Mouse (Mus musculus) cerebellum, adult 2 months (tissue): ENCODE data around the gene March5. TPM values are rescaled to one million over a fixed set of nuclear protein-coding genes. Genes with fewer than 3 reads are reported as not detected.

Source experiments
- DNase-seq, 2 experiments: peaks; one replicate each; pipeline ENCODE4 v3.0.0; 2021
- H3K27ac ChIP-seq: fragments of 200-500 bp; 2 replicates; pipeline ENCODE4 v1.5.1; 2012; ENCODE audit warnings: low read length, control low read depth, inconsistent platforms; ENCODE audit not compliant: insufficient read depth
- H3K27me3 ChIP-seq: fragments of 200-500 bp; 2 replicates; pipeline ENCODE4 v1.6.1; 2012; ENCODE audit warnings: inconsistent platforms, mild to moderate bottlenecking, low read length, moderate library complexity; ENCODE audit not compliant: control insufficient read depth, insufficient read depth
- H3K4me1 ChIP-seq: fragments of 200-500 bp; 2 replicates; pipeline ENCODE4 v1.6.1; 2011; ENCODE audit warnings: low read length; ENCODE audit not compliant: control insufficient read depth, insufficient read depth
- H3K4me3 ChIP-seq: fragments of 200-500 bp; replicated peaks from 2 replicates; pipeline ENCODE3; 2011; ENCODE audit warnings: mild to moderate bottlenecking, low read depth, low read length, control low read depth; ENCODE audit not compliant: insufficient read depth
- CTCF ChIP-seq: fragments of 200-500 bp; IDR thresholded peaks from 2 replicates; pipeline ENCODE4 v1.5.1; 2011; ENCODE audit warnings: low read depth, mild to moderate bottlenecking, control low read depth, low read length, moderate library complexity, borderline replicate concordance; ENCODE audit not compliant: insufficient read depth
- POLR2A ChIP-seq: fragments of 200-500 bp; IDR thresholded peaks from 2 replicates; pipeline ENCODE4 v1.6.1; 2011; ENCODE audit warnings: low read length, control low read depth, borderline replicate concordance; ENCODE audit not compliant: insufficient read depth
- WGBS: fragments of 180-500 bp; shearing (Covaris S2); methylation state at CpG from one replicate; pipeline ENCODE4 v1.1.7; 2018; 5-methylcytosine and 5-hydroxymethylcytosine counted together
- polyA plus RNA-seq: library from polyadenylated mRNA; depleted of rRNA; stranded (reverse); fragments of >200 nt; gene quantifications from 2 replicates; pipeline ENCODE4 v1.2.3, GENCODE M21; 2012

The March5 gene
- polyA plus RNA-seq, 1 experiment, result 67.2 TPM

DNA sequence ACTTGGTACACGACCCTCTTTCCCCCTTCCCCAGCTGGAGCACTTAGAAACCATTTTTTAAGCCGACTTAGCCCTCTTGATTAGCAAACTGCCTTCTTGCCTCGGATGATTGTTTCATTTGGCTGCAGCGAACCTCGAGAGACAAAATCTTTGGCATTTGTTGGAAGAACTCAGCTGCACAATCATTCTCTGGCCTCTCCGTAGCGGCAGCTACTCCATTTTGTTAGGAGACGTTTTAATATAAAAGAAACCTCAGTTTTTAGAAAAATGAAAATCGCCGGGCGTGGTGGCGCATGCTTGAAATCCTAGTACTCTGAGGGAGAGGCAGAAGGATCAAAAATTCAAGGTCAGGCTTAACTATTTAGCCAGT is 31.9 kb upstream of the March5 start:
- under 1% methylated on average over 12 of the region's 12 CpGs for WGBS
- DNase-seq, result no peak
- H3K4me1 ChIP-seq, result peaks cover 4% of the 10 kb centered on the region; the same call in 1 of the 2 replicates

DNA sequence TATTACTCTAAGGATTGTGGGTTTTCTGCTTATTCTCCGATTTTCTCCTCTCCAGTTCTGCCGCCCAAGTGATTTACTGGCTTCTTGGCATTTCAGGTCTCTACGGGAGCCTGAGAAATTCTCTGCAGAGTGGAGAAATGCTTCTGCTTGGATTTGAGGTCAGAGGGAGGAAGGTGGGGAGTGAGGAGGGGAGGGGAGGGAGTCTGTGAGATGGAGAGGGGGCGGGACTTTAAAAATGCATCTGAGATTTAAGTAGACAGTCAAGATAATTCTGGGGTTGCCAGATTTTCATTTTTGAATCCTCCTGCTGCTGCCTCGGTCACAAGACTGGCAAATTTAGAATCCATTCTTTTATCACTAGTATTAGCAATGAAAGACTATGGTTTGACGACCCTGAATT is 31.4 kb upstream of the March5 start:
- H3K4me3 ChIP-seq, result peak overlapping the region; percentile 95
- peaks cover 4% of the 10 kb centered on the region; the same call in 1 of the 2 replicates for H3K4me1 ChIP-seq
- DNase-seq, result peak; percentile 54 to 76
- H3K27me3 ChIP-seq, result no peaks in the 10 kb centered on the region
- WGBS, result 2% methylated on average over 6 of the region's 6 CpGs
- peak overlapping the region; percentile 99; the same call in 1 of the 2 replicates for H3K27ac ChIP-seq
- TF ChIP-seq POLR2A (peak; percentile 44; the same call in 1 of the 2 replicates), CTCF (no peak)

More for the DNA sequence above, 31.9 kb upstream of the March5 start:
- no peak for TF ChIP-seq POLR2A
- no peak for TF ChIP-seq CTCF
- Histone ChIP-seq H3K27me3 (no peaks in the 10 kb centered on the region), H3K4me3 (peak overlapping the region; percentile 95), H3K27ac (peak overlapping the region; percentile 99)

DNA sequence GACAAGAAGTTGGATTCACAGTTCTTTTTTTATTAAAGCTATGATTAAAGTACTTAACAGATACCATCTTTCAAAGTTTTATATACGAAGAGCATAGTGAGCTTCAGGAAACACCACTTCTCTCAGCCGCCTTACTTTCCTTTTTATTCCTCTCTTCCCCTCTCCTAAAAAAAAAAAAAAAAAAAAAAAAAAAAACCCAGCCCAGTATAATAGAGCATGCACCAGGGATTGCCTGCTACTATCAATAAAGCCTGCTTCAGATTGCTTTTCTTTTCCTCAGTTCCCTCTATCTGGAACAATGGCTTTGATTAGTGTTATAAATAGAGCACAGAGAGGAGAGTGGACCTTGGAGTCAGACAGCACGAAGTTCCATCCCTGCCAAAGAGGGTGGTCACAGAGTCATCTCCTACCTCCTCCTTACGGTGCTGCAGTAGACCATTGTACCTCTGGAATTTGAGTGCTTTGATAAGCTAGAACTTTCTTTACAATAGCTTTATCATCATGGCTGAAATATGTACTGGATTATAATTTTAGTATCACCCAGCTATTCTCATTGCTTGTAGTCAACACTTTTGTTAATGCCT is 30.4 kb upstream of the March5 start:
- H3K4me1 ChIP-seq, result peaks cover 4% of the 10 kb centered on the region; the same call in 1 of the 2 replicates
- 32% methylated on average over 4 of the region's 4 CpGs for WGBS
- DNase-seq, result peak in 1 of 2 experiments; percentile 24
- TF ChIP-seq CTCF, result no peak
- no peak for TF ChIP-seq POLR2A
- no peak overlapping the region for H3K27ac ChIP-seq
- no peaks in the 10 kb centered on the region for H3K27me3 ChIP-seq
- H3K4me3 ChIP-seq, result peak overlapping the region; percentile 58

DNA sequence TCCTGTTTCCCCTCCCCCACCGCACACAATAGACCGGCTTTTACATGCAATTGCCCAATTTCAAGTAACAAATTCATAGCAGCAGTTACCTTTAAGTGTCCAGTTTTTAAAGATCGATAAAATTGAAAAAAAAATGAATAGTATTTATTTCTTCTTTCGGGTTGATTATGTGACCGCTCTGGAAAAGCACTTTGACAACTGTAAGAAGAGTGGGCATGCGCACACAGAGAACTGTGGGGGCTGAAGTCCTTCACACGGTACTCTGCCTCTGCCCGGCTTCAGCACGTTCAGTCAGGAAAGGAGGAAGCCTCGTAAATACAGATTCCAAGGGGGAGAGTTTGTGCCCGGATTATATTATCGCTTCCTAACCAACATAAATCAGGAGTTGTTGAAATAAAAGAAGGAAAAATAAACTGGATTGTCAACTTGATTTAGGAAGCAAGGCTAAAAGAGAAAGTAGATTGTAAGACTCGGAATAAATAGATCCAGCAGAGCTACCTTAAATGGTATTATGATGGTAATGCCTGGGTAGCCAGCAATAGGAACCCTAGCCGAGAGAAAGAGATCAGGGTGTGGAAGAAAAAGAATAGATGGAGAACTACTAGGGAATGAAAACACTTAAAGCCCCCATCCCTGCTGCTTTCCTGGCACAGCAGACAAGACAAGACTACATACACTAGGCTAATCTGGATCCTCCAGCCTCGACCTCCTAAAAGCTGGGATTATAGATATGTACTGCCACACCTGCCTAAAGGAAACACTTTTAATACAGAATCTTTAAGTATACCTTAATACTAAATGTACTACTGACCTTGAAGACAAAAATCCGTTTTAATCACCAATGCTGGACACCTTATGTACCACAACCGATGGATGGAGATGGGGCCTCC is 29.3 kb upstream of the March5 start:
- 9% methylated on average over 17 of the region's 17 CpGs for WGBS
- Histone ChIP-seq H3K4me3 (peak overlapping the region; percentile 52), H3K27ac (peak overlapping the region; percentile 49), H3K27me3 (no peaks in the 10 kb centered on the region), H3K4me1 (peaks cover 4% of the 10 kb centered on the region; the same call in 1 of the 2 replicates)
- DNase-seq, result peak; percentile 66 to 78
- no peak for TF ChIP-seq CTCF
- peak; percentile 47; the same call in 1 of the 2 replicates for TF ChIP-seq POLR2A

DNA sequence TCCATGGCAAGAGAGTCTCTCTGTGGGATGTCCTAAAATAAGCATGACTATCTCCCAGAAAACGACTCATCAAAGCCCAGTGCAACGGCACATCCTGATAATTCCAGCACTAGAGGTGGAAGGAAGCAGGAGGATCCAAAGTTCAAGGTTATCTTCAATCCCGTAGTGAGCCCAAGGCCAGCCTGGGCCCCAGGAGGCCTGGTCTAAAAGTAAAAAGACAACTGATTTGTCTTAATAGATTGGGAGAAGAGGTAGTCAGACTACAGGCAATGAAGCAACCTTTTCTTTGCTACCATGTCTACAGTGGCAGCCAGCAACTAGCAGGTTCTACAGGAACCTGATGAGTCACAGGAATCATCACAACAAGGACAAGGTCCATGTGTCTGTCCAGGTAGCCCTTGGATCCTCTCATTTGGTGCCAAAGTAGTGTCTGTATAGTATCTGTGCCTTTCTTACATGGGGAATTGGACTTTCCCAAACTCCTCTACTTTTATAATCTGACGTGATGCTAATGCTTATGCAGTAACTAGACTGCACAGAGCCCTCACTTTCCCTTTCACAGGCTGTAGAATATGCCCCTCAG is 18.9 kb upstream of the March5 start:
- H3K27me3 ChIP-seq, result no peaks in the 10 kb centered on the region
- WGBS, result 72% methylated on average over 4 of the region's 4 CpGs
- no peak overlapping the region for H3K4me3 ChIP-seq
- H3K4me1 ChIP-seq, result no peaks in the 10 kb centered on the region
- H3K27ac ChIP-seq, result no peak overlapping the region
- no peak for DNase-seq
- TF ChIP-seq CTCF (no peak), POLR2A (no peak)

DNA sequence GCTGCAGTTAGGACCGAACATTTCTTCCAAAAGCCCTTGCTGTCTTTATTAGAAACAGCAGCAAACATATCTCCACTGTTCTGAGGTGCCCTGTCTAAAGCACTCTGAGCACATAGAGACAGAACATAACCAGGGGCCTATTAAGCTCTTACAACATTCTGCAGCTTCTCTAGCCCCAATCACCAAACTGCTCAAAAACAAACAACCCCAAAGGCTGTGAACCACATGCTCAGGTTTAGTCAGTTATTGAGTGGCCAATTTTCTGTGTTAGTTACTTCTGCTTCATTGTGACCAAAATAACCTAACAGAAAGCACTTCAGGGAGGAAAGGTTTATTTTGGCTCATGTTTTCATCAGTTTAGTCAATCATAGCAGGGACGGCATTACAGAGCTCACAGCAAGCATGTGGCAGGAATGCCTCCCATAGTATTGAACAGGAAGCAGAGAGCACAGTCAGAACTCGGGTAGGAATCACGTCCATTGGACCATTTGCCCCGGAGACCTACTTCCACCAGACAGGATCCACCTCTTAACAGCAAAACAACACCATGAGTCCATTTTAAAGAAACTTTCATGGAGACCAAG is 14.8 kb upstream of the March5 start:
- Histone ChIP-seq H3K4me3 (no peak overlapping the region), H3K27me3 (no peaks in the 10 kb centered on the region), H3K27ac (no peak overlapping the region), H3K4me1 (no peaks in the 10 kb centered on the region)
- TF ChIP-seq POLR2A (no peak), CTCF (no peak)
- no peak for DNase-seq
- 70% methylated on average over 5 of the region's 5 CpGs for WGBS

DNA sequence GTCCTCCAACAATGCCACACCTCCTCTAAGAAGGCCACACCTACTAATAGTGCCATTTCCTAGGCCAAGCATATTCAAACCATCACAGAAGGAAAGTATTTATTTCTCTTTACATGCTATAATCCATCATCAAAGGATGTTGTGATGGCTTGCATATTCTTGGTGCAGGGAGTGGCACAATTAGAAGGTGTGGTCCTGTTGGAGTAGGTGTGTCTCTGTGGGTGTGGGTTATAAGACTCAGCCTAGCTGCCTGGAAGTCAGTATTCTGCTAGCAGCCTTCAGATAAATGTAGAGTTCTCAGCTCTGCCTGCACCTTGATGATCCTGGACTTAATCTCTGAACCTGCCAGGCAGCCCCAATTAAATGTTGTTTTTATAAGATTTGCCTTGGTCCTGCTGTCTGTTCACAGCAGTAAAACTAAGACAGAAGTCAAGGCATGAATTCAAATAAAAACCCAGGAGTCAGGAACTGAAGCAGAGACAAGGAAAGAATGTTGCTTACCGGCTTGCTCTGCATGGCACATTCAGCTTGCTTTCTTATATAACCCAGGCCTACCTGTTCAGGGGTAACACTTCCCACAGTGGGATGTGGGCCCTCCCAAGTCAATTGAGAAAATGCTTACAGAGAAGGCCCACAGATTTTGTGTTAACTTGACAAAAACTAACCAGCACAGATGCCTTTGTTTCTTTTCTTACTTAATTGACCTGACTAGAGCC is 9.0 kb upstream of the March5 start:
- no peak for TF ChIP-seq CTCF
- no peak for TF ChIP-seq POLR2A
- no peaks in the 10 kb centered on the region for H3K4me1 ChIP-seq
- no peak overlapping the region for H3K27ac ChIP-seq
- 86% methylated on average over 1 of the region's 1 CpGs for WGBS
- no peak for DNase-seq
- H3K27me3 ChIP-seq, result no peaks in the 10 kb centered on the region
- no peak overlapping the region for H3K4me3 ChIP-seq
